Mouse (Mus musculus): Measurements from ENCODE around the gene Narfl.

DNA sequence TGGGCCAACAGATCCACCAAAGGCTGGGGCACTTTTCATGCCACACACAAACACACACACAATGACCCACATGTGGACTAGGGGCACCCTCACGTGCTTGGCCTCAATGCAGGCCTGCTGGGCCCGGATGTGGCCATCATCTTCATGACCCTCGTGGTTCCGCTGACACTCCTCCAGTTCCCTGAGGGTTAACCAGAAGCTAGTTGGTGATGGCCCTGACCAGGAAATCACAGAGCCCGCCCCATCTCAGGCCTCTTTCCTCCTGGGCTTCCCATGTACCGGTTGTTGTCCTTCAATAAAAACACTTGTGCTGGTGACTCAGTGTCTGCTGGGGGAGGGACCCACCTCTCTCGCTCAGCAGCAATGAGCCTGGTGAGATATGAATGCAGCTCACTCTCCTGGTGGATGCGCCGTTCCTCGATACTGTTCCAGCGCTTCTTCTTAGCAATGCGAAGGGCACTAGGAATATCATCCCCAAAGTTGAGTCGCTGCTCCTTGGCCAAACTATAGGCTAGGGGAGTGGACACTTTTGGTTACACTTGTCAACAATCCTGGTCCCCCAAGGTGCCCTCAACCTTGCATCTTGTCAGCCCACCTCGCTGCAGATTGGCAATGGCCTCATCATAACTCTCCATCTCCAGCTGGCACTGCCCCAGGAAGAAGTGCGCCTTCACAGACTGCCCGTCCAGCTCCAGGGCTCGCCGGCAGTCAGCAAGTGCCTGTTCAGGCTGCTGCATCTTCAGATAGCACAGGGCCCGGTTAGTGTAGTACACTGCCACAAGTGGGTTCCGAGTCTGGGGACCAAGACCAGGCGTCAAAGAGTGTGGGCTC, 58.1 kb downstream of the Narfl start:
- TF ChIP-seq CTCF (IDR thresholded peaks at IDR 0.05; ENCODE audit: low read depth) (no peak), EP300 (IDR thresholded peaks at IDR 0.05; ENCODE audit: low read depth) (no peak)
